Mouse (Mus musculus) adipocyte (in vitro differentiated cells): Measurements from ENCODE around the gene Armc9.

Experiments used
- DNase-seq: peaks from one replicate; pipeline ENCODE4 v3.0.0-alpha.2; 2016; ENCODE audit warnings: low spot score

Armc9 gene

DNA sequence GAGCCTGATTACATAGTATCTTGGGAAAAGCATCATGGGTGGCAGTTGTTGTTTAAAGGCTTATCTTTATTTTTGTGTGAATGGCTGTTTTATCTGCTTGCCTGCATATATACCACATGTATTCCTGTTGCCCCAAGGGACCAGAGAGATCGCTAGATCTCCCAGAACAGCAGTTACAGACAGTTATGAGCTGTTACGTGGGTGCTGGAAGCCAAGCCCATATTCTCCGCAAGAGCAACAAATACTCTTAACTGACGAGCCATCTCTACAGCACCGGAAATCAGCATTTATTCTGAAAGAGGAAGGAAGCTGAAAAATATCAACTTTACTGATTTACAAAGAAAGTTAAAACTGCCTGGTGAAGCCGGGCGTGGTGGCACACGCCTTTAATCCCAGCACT is 74.1 kb downstream of the Armc9 start:
- no peak for DNase-seq

DNA sequence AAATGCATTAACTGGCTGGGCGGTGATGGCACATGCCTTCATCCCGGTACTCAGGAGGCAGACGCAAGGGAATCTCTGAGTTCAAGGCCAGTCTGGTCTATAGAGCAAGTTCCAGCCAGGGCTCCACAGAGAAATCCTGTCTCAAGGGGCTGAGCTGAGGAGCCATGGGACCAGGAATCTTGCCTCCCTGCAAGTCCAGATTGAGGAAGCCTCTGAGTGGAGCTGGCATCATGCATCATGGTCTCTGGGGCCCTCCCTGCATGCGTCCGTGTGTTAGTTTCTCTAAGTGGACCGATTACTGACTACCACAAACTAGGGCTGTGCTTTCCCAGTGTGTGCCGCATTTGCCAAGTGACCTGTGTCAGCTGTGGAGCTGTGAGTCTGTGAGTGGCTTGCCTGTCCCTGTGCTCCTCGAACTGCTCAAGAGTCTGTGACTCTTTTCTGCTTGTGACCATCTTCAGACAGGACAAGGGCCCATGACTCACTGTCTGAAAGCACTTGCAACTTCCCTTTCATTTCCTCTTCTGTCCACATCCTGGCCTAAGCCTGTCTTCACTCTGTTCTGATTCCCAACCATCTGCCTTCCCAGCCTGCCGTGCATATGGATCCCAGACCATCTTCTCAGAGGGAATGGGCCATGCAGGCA is 74.7 kb downstream of the Armc9 start:
- no peak for DNase-seq

DNA sequence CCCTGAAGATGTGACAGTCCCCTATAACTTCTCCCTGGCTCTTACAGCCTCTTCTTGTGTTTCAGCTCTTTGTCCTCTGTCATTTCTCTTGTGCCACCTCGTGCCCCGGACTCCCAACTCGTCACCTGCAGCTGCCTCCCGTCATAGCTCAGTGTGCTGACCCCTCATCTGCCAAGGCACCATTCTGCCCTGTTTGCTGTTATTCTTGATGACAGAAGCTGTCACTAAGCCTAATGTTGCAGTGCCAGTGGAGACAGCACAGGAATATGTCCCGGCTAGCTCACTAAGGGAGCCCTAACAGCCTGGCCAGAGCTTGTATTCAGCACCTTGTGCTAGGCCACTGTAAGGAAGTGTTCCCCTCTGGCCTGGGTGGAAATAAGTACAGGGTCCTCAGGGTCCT is 78.1 kb downstream of the Armc9 start:
- no peak for DNase-seq

DNA sequence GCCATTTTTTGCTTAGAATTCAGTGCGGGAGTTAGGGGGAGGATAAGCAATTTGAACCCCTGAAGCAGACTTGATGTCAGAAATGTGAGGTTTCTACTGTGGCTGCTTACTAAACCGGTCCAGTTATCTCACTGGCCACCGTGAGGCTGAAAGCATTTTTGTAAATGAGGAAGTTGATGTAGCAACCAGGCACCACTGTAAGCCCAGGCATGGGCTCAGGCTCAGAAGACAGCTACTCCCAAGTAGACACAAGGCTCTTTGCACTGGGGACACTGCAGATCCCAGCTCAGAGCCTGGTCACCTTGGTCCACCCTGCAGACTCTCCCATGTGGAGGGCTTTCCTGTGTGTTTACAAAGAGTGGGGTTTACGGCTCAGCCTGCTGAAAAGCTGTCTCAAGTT is 79.2 kb downstream of the Armc9 start:
- no peak for DNase-seq

DNA sequence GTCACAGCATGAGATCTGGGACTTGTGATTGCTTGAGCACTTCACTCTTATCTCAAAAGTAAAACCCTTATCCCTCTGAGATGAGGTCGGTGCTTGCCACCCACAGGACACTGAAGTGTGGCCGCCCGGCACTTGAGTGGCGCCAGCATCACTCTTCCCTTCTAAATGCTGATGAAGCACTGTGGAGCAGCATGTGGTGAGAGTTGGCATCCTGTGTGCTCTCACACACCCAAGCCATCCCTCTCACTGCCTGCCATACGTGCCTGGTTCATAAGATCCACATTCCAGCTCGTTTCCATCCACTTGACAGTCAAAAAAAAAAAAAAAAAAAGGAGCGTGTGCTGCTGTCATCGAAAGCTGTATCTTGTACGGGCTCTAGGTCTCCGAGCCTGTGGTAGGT is 80.5 kb downstream of the Armc9 start:
- no peak for DNase-seq

DNA sequence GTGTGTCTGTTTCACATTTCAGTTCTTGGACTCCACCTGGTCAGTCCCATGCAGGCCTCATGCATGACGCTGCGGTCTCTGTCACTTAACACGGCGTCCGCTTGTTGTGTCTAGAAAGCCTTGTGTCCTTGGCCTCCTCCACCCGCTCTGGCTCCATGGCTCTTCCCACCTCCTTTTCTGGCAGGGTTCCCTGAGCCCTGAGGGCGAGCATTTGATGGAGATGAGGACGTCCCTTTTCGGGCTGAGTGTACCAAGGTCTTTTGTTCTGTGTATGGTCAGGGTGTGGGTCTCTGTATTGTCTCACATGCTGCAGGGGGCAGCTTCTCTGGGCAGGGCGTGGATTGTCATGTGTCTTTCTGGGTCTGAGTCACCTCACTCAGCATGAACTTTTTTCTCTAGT is 81.9 kb downstream of the Armc9 start:
- DNase-seq, result no peak

DNA sequence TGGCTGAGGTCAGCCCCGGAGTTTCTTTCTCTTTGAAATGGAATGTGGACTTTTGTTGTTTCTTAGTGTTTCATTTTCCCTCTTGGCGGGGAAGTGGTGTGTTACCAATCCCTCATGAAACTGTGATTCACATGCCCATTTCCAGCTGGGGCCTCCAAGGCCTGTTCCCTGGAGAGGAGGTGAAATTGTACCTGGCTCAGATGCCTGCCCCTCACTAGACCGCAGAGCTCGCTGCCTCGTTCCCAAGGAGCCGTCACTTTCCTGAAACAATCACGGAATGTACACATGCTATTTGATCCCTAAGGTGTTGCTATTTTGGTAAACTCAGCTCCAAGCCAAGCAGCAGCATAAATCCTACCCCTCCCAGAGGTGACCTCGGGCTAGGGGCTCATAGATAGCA is 84.4 kb downstream of the Armc9 start:
- no peak for DNase-seq

DNA sequence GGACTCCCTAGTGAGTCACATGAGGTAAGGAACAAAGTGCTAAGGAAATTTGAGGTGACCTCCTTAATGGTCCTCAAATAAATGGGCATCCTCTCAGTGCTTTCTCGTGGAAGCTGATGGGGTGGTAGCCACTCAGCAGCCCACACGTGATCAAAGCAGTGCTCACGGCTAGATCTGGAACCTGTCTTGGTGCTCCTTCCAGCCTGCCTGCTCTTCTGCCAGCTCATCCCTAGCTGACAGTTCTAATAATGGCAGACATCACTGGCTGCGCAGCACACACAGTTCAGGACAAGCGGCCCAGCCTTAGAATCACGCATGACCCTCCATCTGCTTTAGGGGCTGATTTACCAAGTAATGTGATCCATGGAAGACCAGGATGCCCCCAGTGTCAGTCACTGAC is 85.3 kb downstream of the Armc9 start:
- DNase-seq, result no peak

DNA sequence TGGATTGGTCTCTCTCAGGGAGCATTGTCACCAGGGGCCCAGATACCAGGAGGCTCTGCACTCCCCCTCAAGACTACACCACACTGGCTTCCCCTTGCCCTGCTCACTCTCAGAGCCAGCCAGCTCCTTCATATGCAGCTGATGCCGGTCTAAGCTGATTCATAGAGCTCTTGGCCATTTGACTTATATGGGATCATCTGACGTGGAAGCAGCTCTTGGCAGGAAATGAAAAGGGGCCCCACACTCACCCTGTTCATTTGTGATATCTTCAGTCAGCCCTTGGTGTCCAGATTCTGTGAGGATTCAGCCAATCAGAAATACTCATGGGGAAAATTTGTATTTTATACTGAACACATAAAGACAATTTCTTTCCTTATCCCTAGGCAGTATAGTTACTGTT is 86.4 kb downstream of the Armc9 start:
- DNase-seq, result no peak

DNA sequence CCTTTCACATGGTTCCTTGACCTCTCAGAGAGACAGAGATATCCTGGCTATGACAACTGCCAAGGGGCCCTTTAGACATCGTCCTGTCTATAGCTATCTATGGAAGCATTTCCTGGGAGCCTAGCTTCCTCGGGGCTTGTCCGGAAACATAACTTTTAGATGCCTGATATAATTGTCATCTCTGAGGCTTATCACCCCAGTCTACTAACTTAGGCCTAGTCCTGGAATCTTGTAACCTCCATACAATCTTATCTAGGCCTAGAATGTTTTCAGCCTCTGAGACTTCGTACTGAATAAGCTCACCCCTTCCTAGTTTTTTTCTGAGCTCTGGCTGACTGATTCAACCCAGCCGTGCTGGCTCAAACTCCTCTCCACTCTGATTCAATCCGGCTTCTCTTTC is 88.9 kb downstream of the Armc9 start:
- DNase-seq, result peak; percentile 21

DNA sequence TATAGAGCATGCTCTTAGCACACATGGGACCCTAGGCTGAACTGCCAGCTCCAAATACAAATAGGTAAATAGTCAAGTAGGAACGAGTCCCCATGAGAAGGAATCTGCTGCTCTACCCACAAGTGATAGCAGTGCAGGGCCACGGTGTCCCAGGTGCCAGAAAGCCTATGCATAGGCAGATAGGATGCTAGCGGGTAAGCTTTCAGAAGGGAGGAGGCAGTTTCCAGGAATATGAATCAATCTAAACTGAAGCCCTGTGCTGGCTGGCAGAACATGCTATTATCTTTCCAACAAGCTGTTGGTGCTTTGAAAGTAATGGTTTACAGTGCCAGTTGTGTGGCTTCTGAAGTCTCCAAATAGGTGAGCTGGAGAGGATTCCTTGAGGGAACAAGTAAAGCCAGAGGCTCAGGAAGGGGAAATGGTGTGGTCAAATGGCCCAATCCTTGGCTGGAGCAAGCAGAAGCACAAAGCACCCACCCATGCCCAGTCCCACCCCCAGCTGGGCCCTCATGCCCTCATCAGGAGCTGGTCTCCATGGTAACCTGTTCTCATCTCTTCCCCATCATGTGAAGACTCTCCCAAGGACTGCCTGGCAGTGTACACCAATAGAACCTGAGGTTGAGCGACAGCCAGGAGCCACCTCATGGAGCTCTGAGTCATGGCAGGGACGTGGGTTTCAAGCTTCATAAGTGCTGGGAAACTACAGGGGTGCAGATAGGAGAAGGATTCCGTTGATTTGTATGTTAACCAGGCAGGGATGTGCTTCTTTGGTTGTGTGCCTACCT is 90.9 kb downstream of the Armc9 start:
- DNase-seq, result no peak

DNA sequence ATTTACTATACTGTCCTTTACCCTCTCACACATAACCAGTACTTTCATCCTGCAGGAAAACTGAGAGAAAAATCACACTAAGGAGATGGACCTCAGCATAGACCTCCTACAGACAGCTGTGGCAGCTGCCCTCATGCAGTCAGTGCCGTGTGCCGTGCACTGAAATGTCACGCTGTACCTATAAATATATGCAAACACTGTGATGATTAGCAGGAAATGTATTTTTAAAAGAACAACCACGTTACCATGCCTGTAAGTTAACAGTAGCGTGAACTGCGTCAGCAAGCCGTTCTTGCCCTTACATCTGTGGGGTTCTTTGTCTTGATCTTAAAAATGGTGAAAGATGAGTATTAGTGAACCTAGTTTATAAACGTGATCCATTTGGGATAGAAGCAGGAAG is 98.8 kb downstream of the Armc9 start:
- no peak for DNase-seq

DNA sequence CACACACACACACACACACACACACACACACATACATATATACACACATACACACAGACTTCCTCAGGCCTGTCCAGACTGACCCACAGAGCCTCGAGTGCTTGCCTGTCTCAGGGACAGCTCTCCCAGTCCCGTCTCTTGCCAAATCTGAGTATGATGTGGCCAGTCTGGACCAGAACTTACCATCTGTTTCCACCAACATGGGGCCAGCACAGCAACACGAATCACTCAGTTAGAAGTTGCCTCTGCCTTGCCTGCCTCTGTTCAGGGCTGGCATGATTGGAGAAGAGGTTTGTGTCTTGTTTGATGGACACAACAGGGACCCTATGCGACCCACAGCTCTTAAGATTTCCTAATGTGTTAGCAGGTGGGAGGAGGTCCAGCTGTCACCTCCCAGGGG is 101.7 kb downstream of the Armc9 start:
- peak; percentile 12 for DNase-seq

DNA sequence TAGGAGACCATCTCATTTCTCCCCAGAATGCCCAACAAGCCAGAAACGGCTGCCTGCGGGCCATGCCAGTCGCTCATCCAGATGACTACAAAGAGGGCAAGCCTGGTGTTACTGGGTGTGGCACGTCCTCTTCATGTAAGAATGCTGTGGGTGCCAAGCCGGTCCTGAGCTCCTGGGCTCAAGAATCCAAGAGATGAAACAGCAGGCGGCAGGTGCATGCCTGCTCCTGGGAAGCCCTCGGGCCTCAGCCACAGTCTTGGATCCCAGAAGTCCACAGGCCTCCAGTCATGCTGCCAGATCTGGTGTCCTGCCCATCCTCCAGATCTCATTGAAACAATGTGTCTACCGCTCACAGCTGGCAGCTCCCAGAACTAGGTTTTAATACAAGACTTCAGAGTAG is 102.6 kb downstream of the Armc9 start:
- DNase-seq, result no peak

DNA sequence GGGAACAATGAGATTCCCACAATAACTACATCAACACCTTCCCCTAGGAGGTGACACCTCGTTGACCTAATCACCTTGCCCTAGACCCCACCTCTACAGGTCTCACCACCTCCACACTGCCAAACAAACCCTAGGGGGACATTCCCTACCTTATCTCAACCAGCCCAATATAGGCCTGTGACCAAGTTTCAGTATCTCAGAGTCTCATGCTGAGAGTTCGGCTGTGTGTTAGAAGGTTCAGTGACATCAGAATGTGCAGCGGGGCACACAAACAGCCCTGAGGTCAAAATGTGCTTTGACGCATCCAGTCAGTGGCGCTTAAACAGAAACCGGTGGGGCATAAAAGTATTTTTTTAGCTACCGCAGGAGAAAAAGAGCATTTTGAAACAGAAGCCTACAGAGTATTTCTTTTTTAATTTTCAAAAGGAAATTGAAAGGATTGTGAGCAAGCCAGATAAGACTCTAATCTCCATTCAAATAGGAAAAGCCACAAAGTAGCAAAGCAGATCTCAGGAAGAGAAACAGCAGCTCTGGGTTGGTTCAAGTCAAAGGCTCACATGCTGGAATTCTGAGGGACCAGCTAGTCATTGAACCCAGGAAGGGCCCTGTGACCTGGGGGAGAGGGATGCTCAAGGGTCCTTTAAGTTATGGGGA is 103.7 kb downstream of the Armc9 start:
- DNase-seq, result no peak

DNA sequence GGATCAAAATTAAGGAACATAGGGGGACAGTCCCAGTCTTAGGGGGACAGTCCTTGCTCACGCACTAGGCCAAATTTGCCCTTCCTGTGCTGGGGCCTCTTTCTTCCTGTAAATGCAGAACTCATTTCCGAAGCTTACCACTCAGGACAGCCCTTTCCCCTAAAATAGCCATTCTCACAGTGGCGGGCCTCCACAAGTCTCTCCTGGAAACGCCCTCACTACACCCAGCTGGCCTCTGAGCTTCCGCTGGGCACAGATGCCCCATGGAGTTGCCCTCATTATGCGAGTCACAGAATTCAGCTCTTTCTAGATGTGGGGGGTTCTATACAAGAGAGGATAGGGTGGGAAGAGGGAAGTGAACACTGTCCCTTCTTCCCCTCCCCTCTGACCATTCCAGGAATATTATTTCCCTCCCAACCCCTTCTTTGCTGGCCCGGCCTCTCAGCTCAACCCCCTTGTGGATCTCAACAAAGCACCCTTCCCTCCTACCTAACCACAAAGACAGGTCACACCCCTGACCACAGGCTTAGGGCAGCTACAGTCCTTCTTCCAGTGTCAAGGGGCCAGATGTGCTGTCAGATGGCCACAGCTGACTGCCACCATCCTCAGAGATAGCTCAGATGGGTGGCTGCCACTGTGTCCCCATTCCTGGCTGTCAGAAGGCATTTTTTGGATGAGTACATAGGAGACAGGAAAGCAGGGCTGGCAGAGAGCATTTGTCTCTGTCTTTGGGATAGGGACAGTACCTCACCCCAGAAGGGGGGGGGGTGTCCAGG is 109.2 kb downstream of the Armc9 start:
- DNase-seq, result no peak

DNA sequence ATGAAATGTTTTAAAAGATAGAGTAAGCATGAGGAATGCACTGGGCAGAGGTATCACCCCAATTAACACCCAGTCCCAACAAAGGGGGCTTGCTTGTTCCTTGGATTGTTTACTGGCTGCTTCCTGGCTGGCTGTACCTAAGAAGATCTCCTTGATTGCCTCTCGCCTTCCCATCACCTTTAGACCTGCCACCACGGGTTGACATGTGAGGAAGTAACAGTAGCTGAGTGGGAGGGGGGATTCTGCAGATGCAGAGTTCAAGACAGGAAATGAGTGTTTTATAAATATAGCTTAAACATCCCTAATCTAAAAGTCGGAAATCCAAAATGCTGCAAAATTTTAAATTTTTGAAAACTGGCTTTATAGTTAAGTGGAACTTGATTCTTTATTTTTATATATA is 110.5 kb downstream of the Armc9 start:
- no peak for DNase-seq

DNA sequence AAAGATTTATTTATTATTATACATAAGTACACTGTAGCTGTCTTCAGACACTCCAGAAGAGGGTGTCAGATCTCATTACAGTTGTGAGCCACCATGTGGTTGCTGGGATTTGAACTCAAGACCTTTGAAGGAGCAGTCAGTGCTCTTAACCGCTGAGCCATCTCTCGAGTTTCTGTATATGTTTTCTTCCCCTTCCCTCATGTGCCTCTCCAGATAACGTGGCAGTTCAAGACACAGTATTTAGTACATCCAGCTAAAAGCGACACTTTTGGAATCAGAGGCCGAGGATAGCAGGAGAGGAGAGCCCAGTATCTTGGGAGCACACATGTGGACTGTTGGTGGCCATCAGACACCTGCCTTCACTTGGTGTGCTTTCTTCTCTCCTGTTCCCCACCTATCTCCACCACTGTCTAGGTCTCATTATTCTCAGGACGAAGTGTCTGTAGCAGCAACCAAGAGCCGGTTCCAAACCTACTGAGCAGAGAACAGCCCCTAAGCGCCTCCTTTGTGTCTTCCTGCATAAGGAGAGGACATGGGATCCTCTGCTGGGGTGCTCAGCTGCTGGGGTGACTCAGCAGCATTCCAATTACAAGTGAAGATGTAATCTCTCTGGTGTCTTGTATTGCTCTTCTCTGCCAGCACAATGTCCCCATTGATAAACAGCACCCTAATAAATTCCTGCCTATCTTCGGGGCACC is 114.1 kb downstream of the Armc9 start:
- no peak for DNase-seq

DNA sequence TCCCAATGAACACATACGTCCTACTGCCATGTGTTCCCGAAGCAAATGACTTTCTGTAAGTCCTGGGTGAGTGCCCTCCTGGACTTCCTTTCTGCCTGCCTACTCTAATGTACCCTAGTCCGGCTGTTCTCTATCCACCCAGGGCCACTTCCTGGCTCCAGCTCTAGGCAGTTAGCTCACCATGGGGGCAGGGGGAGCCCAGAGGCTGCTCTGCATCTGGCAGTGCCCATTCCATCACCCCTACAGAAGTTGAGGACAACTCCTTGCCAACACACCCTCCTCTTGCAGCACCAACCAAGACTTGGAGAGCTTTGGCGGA is 114.6 kb downstream of the Armc9 start:
- DNase-seq, result no peak

DNA sequence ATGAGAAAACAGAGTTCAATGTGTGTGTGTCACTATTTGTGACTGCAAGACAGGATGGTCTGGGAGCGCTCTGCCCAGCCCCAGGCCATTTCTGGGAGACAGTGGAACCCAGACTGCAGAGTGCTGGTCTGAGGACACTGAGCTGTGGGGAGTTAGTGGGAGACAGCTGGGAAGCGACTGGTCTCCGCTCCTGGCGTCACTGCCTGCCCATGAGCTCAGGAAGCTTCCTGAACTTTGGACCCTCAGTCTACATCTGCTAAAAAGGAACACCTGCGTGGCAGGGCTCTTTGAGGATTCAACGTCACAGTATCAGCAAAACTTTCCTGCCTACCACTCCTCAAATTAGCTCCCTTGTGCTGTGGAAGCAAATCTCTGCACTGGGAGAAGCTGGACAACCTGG is 117.1 kb downstream of the Armc9 start:
- DNase-seq, result no peak

DNA sequence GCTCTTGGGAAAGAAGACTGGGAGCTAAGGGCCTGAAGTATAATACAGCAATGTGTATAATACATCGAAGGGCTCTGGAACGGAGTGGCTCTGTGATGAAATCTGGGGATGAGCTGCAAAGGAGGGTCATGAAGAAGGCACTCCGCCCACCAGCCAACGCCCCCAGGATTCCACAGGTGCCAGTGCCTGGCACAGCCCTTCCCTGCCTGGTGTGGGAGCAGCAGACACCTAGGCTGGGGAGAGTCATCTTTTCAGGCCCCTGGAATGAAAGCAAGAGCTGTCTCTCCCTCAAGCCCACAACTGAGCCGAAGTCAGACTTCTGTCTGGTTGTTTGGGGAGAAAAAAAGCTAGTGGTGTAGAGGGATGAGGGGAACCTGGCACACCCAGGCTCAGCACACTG is 122.5 kb downstream of the Armc9 start:
- DNase-seq, result no peak
